Mouse (Mus musculus) embryonic facial prominence, embryonic 10.5 days (tissue): ENCODE results near the gene Camsap2. TPM values are rescaled to one million over a fixed set of nuclear protein-coding genes. Genes with fewer than 3 reads are reported as not detected.

Experiments
- DNase-seq: peaks from one replicate; pipeline ENCODE4 v3.0.0-alpha.2; 2017; ENCODE audit warnings: low spot score
- H3K27ac ChIP-seq: fragments of 300-500 bp; sonication (generic); replicated peaks from 2 replicates; pipeline ENCODE4 v1.5.1; 2016; ENCODE audit warnings: mild to moderate bottlenecking
- H3K27me3 ChIP-seq: fragments of 300-500 bp; sonication (generic); replicated peaks from 2 replicates; pipeline ENCODE4 v1.6.1; 2016; ENCODE audit warnings: low read depth, mild to moderate bottlenecking; ENCODE audit not compliant: poor library complexity, severe bottlenecking
- H3K36me3 ChIP-seq: fragments of 300-500 bp; sonication (generic); replicated peaks from 2 replicates; pipeline ENCODE4 v1.6.1; 2016; ENCODE audit warnings: mild to moderate bottlenecking, moderate library complexity
- H3K4me1 ChIP-seq: fragments of 300-500 bp; sonication (generic); 2 replicates; pipeline ENCODE4 v1.6.1; 2016
- H3K4me3 ChIP-seq: fragments of 300-500 bp; sonication (generic); 2 replicates; pipeline ENCODE4 v1.5.1; 2016; ENCODE audit warnings: mild to moderate bottlenecking, moderate library complexity
- H3K9me3 ChIP-seq: fragments of 300-500 bp; sonication (generic); 2 replicates; pipeline ENCODE4 v1.6.1; 2016; ENCODE audit warnings: mild to moderate bottlenecking
- WGBS: fragments of 180-500 bp; shearing (Covaris S2); methylation state at CpG from one replicate; pipeline ENCODE4 v1.1.7; 2016; 5-methylcytosine and 5-hydroxymethylcytosine counted together
- polyA plus RNA-seq: library from polyadenylated mRNA; unstranded; fragments of >200 nt; fragmentation: Nextera tagmentation; extraction: Ambion mirVana; gene quantifications from 2 replicates; pipeline ENCODE4 v1.2.1, GENCODE M21; 2016

Gene Camsap2
- polyA plus RNA-seq, 1 experiment from 2014 or later: 11.4 TPM

DNA sequence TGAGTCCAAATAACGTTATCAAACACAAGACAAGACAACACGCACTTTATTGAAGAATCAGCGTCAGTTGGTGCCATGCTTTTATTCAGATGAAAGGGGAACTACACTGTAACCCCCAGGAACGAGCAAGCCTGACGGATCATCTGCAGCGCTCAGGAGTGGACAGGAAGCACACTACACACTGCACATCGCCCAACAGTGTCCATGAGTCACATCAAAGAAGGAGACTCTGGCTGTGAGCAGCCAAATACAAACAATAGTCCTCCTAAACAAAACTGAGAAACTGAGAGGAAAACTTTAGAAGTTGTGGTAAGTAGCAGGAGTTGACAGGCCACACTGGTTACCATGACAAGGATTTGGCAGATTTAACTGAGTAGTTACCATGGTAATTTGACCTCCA, 77.7 kb downstream of the Camsap2 start:
- Histone ChIP-seq H3K36me3 (peaks cover 49% of the 10 kb centered on the region), H3K9me3 (no peaks in the 10 kb centered on the region), H3K4me1 (no peaks in the 10 kb centered on the region), H3K27ac (no peak overlapping the region), H3K4me3 (no peak overlapping the region), H3K27me3 (peaks cover 5% of the 10 kb centered on the region)
- no peak for DNase-seq
- 85% methylated on average over 7 of the region's 7 CpGs for WGBS

DNA sequence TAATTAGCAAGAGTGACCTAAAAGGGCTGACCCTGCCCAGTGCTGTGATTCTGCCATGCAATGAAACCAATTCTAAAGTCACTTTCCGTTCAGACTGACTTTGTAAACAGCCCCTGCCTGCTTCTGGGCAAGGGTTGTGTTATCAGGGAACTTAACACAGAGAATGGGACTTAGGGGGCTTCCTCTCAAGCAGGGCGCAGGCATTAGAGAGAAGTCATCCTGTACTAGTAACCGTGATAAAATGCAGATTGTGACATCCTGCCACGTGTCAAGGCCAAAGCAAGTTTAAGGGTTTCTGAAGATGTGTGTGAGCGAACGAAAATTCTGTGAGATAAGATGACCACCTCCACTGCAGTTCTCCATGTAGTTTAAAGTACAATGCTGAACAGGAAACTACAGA, 79.8 kb downstream of the Camsap2 start:
- DNase-seq: no peak
- 75% methylated on average over 6 of the region's 6 CpGs for WGBS
- H3K36me3 ChIP-seq: peaks cover 28% of the 10 kb centered on the region
- H3K27ac ChIP-seq: no peak overlapping the region
- peaks cover 26% of the 10 kb centered on the region for H3K27me3 ChIP-seq
- H3K9me3 ChIP-seq: no peaks in the 10 kb centered on the region
- peaks cover 9% of the 10 kb centered on the region; the same call in 1 of the 2 replicates for H3K4me1 ChIP-seq
- no peak overlapping the region for H3K4me3 ChIP-seq

DNA sequence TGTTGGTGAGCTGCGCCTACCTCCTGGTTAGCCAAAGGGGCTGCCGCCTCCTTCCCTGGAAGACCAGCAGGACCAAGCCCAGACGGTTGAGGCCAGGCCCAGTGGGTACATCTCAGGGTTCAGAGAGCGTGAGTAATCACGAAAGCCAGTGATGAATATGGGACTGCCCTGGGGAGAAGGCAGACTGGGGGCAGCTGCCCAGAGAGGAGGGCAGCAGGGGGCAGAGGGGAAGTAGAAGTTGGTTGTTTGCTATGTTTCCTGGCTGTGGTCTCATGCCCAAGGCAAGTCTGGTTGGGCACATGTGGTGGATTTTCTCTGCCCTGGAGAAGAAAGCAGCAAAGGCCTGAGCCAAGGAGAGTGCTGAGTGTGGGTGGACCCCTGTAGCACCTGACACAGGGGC, 82.5 kb downstream of the Camsap2 start:
- no peak overlapping the region for H3K27ac ChIP-seq
- H3K36me3 ChIP-seq: peaks cover 6% of the 10 kb centered on the region
- H3K9me3 ChIP-seq: no peaks in the 10 kb centered on the region
- peaks cover 54% of the 10 kb centered on the region for H3K27me3 ChIP-seq
- no peak overlapping the region for H3K4me3 ChIP-seq
- peaks cover 27% of the 10 kb centered on the region for H3K4me1 ChIP-seq
- 80% methylated on average over 5 of the region's 5 CpGs for WGBS
- DNase-seq: no peak

DNA sequence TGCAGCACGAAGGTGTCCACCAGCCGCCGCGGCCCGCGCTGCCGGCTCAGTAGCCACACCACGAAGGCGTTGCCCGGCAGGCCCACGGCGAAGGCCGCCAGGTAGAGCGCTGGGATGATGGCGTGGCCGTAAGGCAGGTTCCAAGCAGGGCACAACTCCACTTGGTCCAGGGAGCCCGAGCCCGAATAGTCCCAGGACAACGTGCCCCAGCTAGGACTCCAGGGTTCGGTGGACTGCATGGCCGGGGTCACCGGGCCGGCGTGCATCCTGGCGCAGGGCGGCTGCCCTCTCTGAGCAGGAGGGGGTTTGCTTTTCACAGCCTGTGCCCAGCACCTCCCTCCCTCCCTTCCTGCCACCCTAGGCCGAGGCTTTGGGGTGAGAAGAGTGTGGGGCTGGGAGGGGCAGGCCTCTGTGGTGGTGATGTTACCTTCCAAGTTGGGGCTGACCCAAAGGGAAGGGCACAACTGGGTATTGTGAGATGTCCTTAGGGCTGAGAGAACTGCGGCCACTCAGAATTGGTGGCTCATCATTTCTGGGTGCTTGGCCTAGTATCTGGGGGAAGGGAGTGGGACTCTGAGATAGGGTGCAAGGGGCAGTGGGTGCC, 85.2 kb downstream of the Camsap2 start, which contains the start of gene Gpr25:
Gene Gpr25, minus strand, starts transcription at position 239 of the 604 bp plus-strand sequence.
- peak within 1 kb of the TSS; percentile 66 for H3K4me3 ChIP-seq
- H3K36me3 ChIP-seq: no peaks in the 10 kb centered on the region
- 8% methylated on average over 28 of the region's 28 CpGs for WGBS
- no peak for DNase-seq
- H3K27ac ChIP-seq: peak within 1 kb of the TSS; percentile 61; the same call in 1 of the 2 replicates
- H3K9me3 ChIP-seq: no peaks in the 10 kb centered on the region
- H3K27me3 ChIP-seq: peaks cover 79% of the 10 kb centered on the region
- peaks cover 29% of the 10 kb centered on the region for H3K4me1 ChIP-seq

DNA sequence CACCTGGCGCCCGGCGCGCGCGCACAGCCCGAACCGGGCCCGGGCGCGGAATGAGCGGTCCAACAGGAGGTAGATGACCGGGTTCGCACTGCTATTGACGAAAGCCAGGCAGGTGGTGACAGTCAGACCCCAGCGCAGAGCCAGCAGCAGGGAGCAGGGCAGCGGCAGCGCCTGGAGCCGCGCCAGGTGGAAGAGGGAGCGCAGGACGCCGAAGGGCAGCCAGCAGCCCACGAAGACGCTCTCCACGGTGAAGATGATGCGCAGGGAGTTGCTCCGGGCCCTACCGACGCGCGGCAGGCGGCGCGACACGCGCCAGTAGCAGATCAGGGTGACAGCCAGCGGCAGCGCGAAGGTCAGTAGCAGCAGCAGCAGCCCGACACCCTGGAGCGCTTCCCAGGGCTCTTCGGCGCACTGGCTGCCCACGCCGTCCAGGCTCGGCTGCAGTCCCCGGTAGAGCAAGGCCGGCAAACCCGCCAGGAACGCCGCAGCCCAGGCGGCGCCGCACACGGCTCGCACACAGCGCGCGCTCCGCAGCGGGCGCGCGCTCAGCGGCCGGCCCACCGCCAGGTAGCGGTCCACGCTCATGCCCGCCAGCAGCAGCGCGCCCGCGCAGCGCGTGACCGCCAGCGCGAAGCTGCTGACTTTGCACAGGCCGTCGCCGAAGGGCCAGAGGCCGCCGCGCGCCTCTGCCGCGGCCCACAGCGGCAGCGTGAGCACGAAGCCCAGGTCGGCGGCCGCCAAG, 85.8 kb downstream of the Camsap2 start:
- WGBS: under 1% methylated on average over 95 of the region's 95 CpGs
- H3K27me3 ChIP-seq: peaks cover 83% of the 10 kb centered on the region
- H3K36me3 ChIP-seq: no peaks in the 10 kb centered on the region
- peak; percentile 76 for DNase-seq
- H3K4me1 ChIP-seq: peaks cover 36% of the 10 kb centered on the region
- H3K27ac ChIP-seq: peak overlapping the region; percentile 61; the same call in 1 of the 2 replicates
- no peaks in the 10 kb centered on the region for H3K9me3 ChIP-seq
- H3K4me3 ChIP-seq: peak overlapping the region; percentile 66

DNA sequence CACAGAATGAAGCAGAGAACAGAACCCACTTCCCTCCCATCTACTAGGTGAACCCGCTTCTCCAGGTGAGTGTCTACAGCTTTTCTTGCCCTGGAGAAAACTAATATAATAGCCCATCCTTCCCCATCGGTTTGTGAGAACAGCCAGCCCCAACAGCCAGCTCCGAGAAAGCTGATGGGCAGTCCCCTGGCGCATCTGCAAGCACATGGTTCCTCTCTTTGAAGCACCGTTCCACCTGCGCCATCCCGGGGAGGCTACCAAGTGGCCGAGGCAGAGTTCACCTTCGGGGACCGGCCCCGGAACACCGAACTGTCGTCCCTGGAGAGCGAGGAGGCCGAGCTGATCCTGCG, 86.4 kb downstream of the Camsap2 start:
- Histone ChIP-seq H3K4me3 (peak overlapping the region; percentile 66), H3K9me3 (no peaks in the 10 kb centered on the region), H3K4me1 (peaks cover 39% of the 10 kb centered on the region), H3K27ac (no peak overlapping the region), H3K27me3 (peaks cover 83% of the 10 kb centered on the region), H3K36me3 (no peaks in the 10 kb centered on the region)
- no peak for DNase-seq
- WGBS: 2% methylated on average over 16 of the region's 16 CpGs

DNA sequence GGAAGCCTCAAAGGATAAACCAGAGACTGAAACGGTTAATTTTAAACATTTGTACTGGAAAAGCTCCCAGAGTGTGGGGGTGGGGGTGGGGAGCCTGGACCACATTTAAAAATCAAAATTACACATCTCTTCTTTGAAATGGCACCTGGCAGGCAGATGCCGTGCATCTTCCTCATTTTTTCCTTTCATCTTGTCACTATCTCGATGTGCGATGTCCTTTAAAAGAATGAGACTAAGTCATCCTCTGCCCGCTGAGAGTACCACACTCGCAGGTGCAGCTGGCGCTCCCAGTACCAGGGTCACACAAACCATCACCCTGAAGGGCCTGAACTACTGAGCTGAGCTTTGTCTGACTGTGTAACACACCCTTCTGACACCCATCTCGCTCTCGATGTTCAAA, 87.4 kb downstream of the Camsap2 start:
- Histone ChIP-seq H3K27ac (no peak overlapping the region), H3K9me3 (no peaks in the 10 kb centered on the region), H3K4me3 (no peak overlapping the region), H3K4me1 (peaks cover 41% of the 10 kb centered on the region), H3K36me3 (no peaks in the 10 kb centered on the region), H3K27me3 (peaks cover 83% of the 10 kb centered on the region)
- no peak for DNase-seq
- WGBS: 72% methylated on average over 9 of the region's 9 CpGs

DNA sequence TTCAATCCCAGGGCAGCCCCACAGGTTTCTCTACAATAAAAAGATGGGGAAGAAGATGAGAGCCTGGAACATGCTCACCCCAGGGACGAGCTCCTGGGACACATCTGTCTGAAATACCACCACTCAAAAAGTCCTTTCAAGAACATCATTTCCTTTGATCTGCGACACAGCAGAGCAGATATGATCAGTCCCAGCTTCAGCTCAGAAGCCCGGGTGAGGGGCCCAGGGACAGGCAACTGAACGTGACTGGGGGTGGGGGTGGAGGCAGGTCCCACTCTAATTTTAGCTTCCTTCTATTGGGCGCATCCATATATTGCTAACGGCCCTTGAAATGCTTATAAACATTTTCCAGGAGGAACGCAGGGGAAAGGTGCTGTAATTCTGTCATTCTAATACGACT, 90.2 kb downstream of the Camsap2 start:
- DNase-seq: no peak
- H3K27ac ChIP-seq: no peak overlapping the region
- no peaks in the 10 kb centered on the region for H3K9me3 ChIP-seq
- H3K36me3 ChIP-seq: no peaks in the 10 kb centered on the region
- H3K27me3 ChIP-seq: peaks cover 57% of the 10 kb centered on the region
- H3K4me3 ChIP-seq: no peak overlapping the region
- peaks cover 28% of the 10 kb centered on the region for H3K4me1 ChIP-seq
- 50% methylated on average over 8 of the region's 8 CpGs for WGBS

DNA sequence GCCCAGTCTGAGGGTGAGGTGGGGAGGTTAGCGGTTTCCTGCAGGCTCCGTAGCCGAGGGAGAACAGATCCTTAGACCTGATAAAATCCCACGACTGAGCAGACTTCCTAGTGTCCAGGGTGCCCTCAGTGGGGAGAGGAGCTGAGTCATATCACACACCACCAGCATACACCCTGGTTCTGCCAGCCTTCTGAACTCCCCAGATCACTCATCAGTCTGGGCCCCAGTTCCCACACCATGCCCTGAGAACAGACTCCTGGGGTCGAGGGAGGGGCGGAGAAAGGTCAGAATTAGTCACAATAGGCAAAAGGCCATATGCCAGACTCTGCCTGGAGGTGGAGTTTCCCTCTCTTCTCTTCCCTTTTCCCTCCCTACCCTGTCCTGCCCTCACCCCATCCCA, 90.7 kb downstream of the Camsap2 start:
- peaks cover 52% of the 10 kb centered on the region for H3K27me3 ChIP-seq

DNA sequence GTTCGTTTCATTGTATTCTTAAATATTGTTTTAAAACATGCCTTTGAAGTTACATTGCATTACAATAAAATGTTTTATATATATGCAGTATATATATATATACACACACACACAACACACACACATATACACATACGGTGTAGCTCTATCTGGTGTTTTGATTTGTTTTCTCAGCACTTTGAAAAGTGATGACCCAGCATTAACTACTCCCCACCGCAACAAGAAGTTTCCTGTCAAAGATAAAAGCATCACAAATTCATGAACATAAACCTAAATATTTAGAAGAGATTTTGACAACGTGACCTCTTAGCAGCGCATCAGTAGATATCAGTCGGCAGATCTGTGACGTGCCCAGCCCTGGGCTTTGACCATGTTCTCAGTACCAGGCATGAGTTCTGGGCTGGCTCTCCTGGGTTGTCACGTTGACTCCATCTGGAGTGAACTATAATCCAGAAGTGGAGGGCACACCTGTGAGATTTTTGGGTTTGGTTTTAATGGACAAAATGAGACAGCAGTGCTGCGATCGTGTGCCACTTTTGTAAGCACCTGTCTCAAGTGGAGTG, 91.3 kb downstream of the Camsap2 start:
- H3K27ac ChIP-seq: no peak overlapping the region
- no peaks in the 10 kb centered on the region for H3K9me3 ChIP-seq
- DNase-seq: no peak
- peaks cover 46% of the 10 kb centered on the region for H3K27me3 ChIP-seq
- 85% methylated on average over 10 of the region's 10 CpGs for WGBS
- no peak overlapping the region for H3K4me3 ChIP-seq
- no peaks in the 10 kb centered on the region for H3K36me3 ChIP-seq
- H3K4me1 ChIP-seq: peaks cover 17% of the 10 kb centered on the region

More for the DNA sequence above, 90.7 kb downstream of the Camsap2 start:
- Histone ChIP-seq H3K9me3 (no peaks in the 10 kb centered on the region), H3K4me1 (peaks cover 23% of the 10 kb centered on the region), H3K4me3 (no peak overlapping the region), H3K27ac (no peak overlapping the region), H3K36me3 (no peaks in the 10 kb centered on the region)
- DNase-seq: no peak
- WGBS: 43% methylated on average over 6 of the region's 6 CpGs

DNA sequence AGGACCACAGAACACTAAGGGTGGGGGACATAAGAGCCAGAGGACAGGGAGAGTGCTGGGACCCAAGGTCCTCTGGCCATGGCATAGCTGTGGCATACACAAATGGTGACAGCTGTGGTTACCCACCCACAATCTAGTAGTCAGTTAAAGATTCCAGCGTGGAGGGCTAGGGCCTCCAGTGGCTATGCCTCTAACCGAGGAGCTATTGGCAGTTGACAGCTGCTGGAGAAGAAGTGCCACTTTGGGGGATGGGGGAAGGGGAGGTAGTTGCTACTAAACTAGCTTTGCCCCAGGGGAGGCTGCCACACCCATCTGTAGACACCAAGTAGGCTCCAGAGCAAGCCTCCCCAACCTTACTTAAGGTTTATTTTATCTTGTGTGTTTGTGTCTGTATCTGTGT, 92.4 kb downstream of the Camsap2 start:
- H3K27ac ChIP-seq: no peak overlapping the region
- H3K4me3 ChIP-seq: no peak overlapping the region
- no peaks in the 10 kb centered on the region for H3K36me3 ChIP-seq
- peaks cover 15% of the 10 kb centered on the region for H3K4me1 ChIP-seq
- H3K27me3 ChIP-seq: peaks cover 35% of the 10 kb centered on the region
- 22% methylated on average over 2 of the region's 2 CpGs for WGBS
- no peaks in the 10 kb centered on the region for H3K9me3 ChIP-seq
- no peak for DNase-seq

DNA sequence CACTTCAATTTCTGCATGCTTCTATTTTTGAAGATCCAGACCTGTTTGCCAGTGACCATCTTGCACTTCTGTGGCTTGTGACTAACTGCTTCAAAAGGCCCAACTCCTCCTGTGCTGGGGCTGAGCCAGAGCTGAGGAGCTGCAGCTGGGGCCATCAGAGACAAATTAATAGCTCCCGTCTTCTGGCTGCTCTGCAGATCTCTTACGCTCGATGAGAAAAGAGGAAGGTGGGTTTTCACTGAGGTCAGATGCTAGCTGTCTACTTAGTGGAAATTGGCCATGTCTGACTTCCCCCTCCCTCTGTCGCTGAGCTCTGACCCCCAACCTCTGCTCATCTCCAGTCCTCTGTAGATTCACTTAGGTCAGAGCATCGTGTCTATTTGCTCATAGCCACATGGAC, 96.2 kb downstream of the Camsap2 start:
- peaks cover 7% of the 10 kb centered on the region; the same call in 1 of the 2 replicates for H3K27me3 ChIP-seq
- no peak for DNase-seq
- 0 out of 2 replicates have a peak, but pooled peaks cover 5% of the 10 kb centered on the region for H3K4me1 ChIP-seq
- H3K27ac ChIP-seq: no peak overlapping the region
- no peaks in the 10 kb centered on the region for H3K36me3 ChIP-seq
- no peak overlapping the region for H3K4me3 ChIP-seq
- WGBS: 72% methylated on average over 5 of the region's 5 CpGs
- H3K9me3 ChIP-seq: no peaks in the 10 kb centered on the region

DNA sequence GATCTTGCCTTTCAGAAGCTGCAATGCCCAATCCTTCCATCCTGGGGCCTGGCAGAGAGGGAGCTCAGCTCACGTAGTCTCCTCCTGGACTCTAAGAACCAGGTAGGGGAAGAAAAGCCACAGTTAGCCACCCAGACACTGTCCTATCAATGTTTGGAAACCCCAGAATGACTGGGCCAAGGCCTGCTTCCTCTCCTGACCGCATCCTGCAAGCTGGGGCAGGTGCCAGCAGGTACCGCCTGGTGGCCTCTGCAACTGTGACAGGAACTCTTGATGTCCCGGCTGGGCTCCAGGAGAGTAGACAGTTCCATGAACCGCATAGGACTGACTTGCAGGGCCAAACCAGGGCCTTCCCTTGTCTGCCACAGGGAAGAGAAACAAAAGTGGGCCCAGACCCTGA, 98.5 kb downstream of the Camsap2 start:
- Histone ChIP-seq H3K4me3 (no peak overlapping the region), H3K9me3 (no peaks in the 10 kb centered on the region), H3K27ac (no peak overlapping the region), H3K4me1 (0 out of 2 replicates have a peak, but pooled peaks cover 2% of the 10 kb centered on the region), H3K27me3 (peaks cover 3% of the 10 kb centered on the region; the same call in 1 of the 2 replicates), H3K36me3 (no peaks in the 10 kb centered on the region)
- 90% methylated on average over 5 of the region's 5 CpGs for WGBS
- no peak for DNase-seq
